Mouse (Mus musculus): ENCODE measurements around the gene Smad9. TPM values are rescaled to one million over a fixed set of nuclear protein-coding genes. Genes with fewer than 3 reads are reported as not detected.

Smad9 gene
- polyA plus RNA-seq, 1 experiment from 2014 or later, result 1.6 TPM

- H3K36me3 ChIP-seq, result peaks cover 33% of the 10 kb centered on the region
- H3K27me3 ChIP-seq, result no peaks in the 10 kb centered on the region
- WGBS, result under 1% methylated on average over 77 of the region's 84 CpGs
- peaks cover 10% of the 10 kb centered on the region for H3K4me1 ChIP-seq
- peak overlapping the region; percentile 98 for H3K9ac ChIP-seq
- H3K9me3 ChIP-seq, result no peaks in the 10 kb centered on the region
- H3K4me2 ChIP-seq, result peak overlapping the region; percentile 95
- peak overlapping the region; percentile 100 for H3K27ac ChIP-seq
- peak overlapping the region; percentile 91 for H3K4me3 ChIP-seq
- peak; percentile 93 for ATAC-seq (ENCODE audit: borderline replicate concordance, extremely low read depth, low FRiP score, low TSS enrichment)
Measured at GRCm38 (mm10) chr3:54734411-54735246, 20.8 kb upstream of the Smad9 start.

- Histone ChIP-seq H3K4me1 (peaks cover 10% of the 10 kb centered on the region), H3K9me3 (no peaks in the 10 kb centered on the region), H3K4me3 (peak within 1 kb of the TSS; percentile 91), H3K9ac (peak within 1 kb of the TSS; percentile 98), H3K27ac (peak within 1 kb of the TSS; percentile 100), H3K36me3 (peaks cover 29% of the 10 kb centered on the region), H3K4me2 (peak within 1 kb of the TSS; percentile 95), H3K27me3 (no peaks in the 10 kb centered on the region)
- under 1% methylated on average over 65 of the region's 65 CpGs for WGBS
- peak; percentile 91 for ATAC-seq (ENCODE audit: borderline replicate concordance, extremely low read depth, low FRiP score, low TSS enrichment)
Measured at GRCm38 (mm10) chr3:54735247-54736046, 19.9 kb upstream of the Smad9 start, which contains the start of the genes Exosc8 and Alg5. TSS of gene Exosc8 (minus strand) at chr3:54735393. TSS of gene Alg5 (plus strand) at chr3:54735539.

GRCm38 (mm10) chr3:54736101-54736927 is 19.1 kb upstream of the Smad9 start:
- H3K9me3 ChIP-seq, result no peaks in the 10 kb centered on the region
- peaks cover 10% of the 10 kb centered on the region for H3K4me1 ChIP-seq
- H3K4me3 ChIP-seq, result peak overlapping the region; percentile 91
- no peaks in the 10 kb centered on the region for H3K27me3 ChIP-seq
- H3K4me2 ChIP-seq, result peak overlapping the region; percentile 95
- WGBS, result 48% methylated on average over 18 of the region's 18 CpGs
- peak overlapping the region; percentile 100 for H3K27ac ChIP-seq
- ATAC-seq (ENCODE audit: borderline replicate concordance, extremely low read depth, low FRiP score, low TSS enrichment), result no peak
- peak overlapping the region; percentile 98 for H3K9ac ChIP-seq
- H3K36me3 ChIP-seq, result peaks cover 29% of the 10 kb centered on the region

GRCm38 (mm10) chr3:54737317-54737716 is 18.1 kb upstream of the Smad9 start:
- Histone ChIP-seq H3K27me3 (no peaks in the 10 kb centered on the region), H3K9ac (no peak overlapping the region), H3K4me3 (no peak overlapping the region), H3K4me2 (no peak overlapping the region), H3K4me1 (peaks cover 10% of the 10 kb centered on the region), H3K36me3 (peaks cover 30% of the 10 kb centered on the region), H3K27ac (no peak overlapping the region), H3K9me3 (no peaks in the 10 kb centered on the region)
- no peak for ATAC-seq (ENCODE audit: borderline replicate concordance, extremely low read depth, low FRiP score, low TSS enrichment)
- WGBS, result 85% methylated on average over 8 of the region's 8 CpGs

- no peak for ATAC-seq (ENCODE audit: borderline replicate concordance, extremely low read depth, low FRiP score, low TSS enrichment)
- Histone ChIP-seq H3K4me2 (no peak overlapping the region), H3K4me3 (no peak overlapping the region), H3K9me3 (no peaks in the 10 kb centered on the region), H3K9ac (no peak overlapping the region), H3K4me1 (no peaks in the 10 kb centered on the region; the same call in 1 of the 2 replicates), H3K27ac (no peak overlapping the region), H3K36me3 (peaks cover 71% of the 10 kb centered on the region), H3K27me3 (no peaks in the 10 kb centered on the region)
- 94% methylated on average over 11 of the region's 11 CpGs for WGBS
Measured at GRCm38 (mm10) chr3:54741965-54742364, 13.4 kb upstream of the Smad9 start.

GRCm38 (mm10) chr3:54745799-54746198 is 9.6 kb upstream of the Smad9 start:
- Histone ChIP-seq H3K9me3 (no peaks in the 10 kb centered on the region), H3K4me1 (no peaks in the 10 kb centered on the region), H3K27ac (no peak overlapping the region), H3K9ac (no peak overlapping the region), H3K4me3 (no peak overlapping the region), H3K36me3 (peaks cover 96% of the 10 kb centered on the region), H3K4me2 (no peak overlapping the region), H3K27me3 (no peaks in the 10 kb centered on the region)
- WGBS, result 63% methylated on average over 5 of the region's 5 CpGs
- ATAC-seq (ENCODE audit: borderline replicate concordance, extremely low read depth, low FRiP score, low TSS enrichment), result no peak

- H3K4me3 ChIP-seq, result no peak overlapping the region
- peaks cover 35% of the 10 kb centered on the region for H3K4me1 ChIP-seq
- H3K4me2 ChIP-seq, result no peak overlapping the region
- H3K36me3 ChIP-seq, result peaks cover 32% of the 10 kb centered on the region
- H3K9me3 ChIP-seq, result no peaks in the 10 kb centered on the region
- no peaks in the 10 kb centered on the region for H3K27me3 ChIP-seq
- WGBS, result 71% methylated on average over 4 of the region's 4 CpGs
- H3K27ac ChIP-seq, result no peak overlapping the region
- no peak for ATAC-seq (ENCODE audit: borderline replicate concordance, extremely low read depth, low FRiP score, low TSS enrichment)
- no peak overlapping the region for H3K9ac ChIP-seq
Measured at GRCm38 (mm10) chr3:54753411-54753810, 2.0 kb upstream of the Smad9 start.

GRCm38 (mm10) chr3:54756058-54756457 is 676 bp downstream of the Smad9 start:
- ATAC-seq (ENCODE audit: borderline replicate concordance, extremely low read depth, low FRiP score, low TSS enrichment), result peak; percentile 61
- Histone ChIP-seq H3K4me2 (peak overlapping the region; percentile 98), H3K27ac (peak overlapping the region; percentile 83), H3K27me3 (no peaks in the 10 kb centered on the region), H3K9me3 (no peaks in the 10 kb centered on the region), H3K4me3 (peak overlapping the region; percentile 64), H3K36me3 (peaks cover 5% of the 10 kb centered on the region), H3K4me1 (peaks cover 48% of the 10 kb centered on the region), H3K9ac (peak overlapping the region; percentile 63)
- WGBS, result under 1% methylated on average over 11 of the region's 11 CpGs

- H3K27me3 ChIP-seq, result no peaks in the 10 kb centered on the region
- H3K4me2 ChIP-seq, result peak overlapping the region; percentile 98
- peaks cover 53% of the 10 kb centered on the region for H3K4me1 ChIP-seq
- H3K4me3 ChIP-seq, result no peak overlapping the region
- no peaks in the 10 kb centered on the region; the same call in 1 of the 2 replicates for H3K9me3 ChIP-seq
- H3K27ac ChIP-seq, result no peak overlapping the region
- H3K36me3 ChIP-seq, result no peaks in the 10 kb centered on the region
- no peak overlapping the region for H3K9ac ChIP-seq
- ATAC-seq (ENCODE audit: borderline replicate concordance, extremely low read depth, low FRiP score, low TSS enrichment), result no peak
- WGBS, result 55% methylated on average over 8 of the region's 8 CpGs
Measured at GRCm38 (mm10) chr3:54757446-54757845, 2.1 kb downstream of the Smad9 start.

- no peak overlapping the region for H3K27ac ChIP-seq
- WGBS, result 57% methylated on average over 9 of the region's 9 CpGs
Measured at GRCm38 (mm10) chr3:54759211-54759610, 3.8 kb downstream of the Smad9 start.

More at GRCm38 (mm10) chr3:54759211-54759610, 3.8 kb downstream of the Smad9 start:
- Histone ChIP-seq H3K4me2 (no peak overlapping the region), H3K9ac (no peak overlapping the region), H3K4me3 (no peak overlapping the region), H3K27me3 (no peaks in the 10 kb centered on the region), H3K4me1 (peaks cover 58% of the 10 kb centered on the region), H3K36me3 (no peaks in the 10 kb centered on the region), H3K9me3 (no peaks in the 10 kb centered on the region; the same call in 1 of the 2 replicates)
- ATAC-seq (ENCODE audit: borderline replicate concordance, extremely low read depth, low FRiP score, low TSS enrichment), result no peak

Data from lung, embryonic 15.5 days (tissue).